Mouse (Mus musculus) B cell, adult 2 months (primary cell): ENCODE results near the gene Nup107.
"Not testable (repeated sequence)": the region's sequence is repeated elsewhere in the genome, so short reads cannot be mapped to it uniquely, and the experiment has no call there.

Experiments
- DNase-seq, 2 experiments: peaks; one replicate each; pipeline ENCODE4 v3.0.0; 2022

The Nup107 gene

GRCm38 (mm10) chr10:117714048-117714545, 78.4 kb downstream of the Nup107 start:
- DNase-seq, result no peak

GRCm38 (mm10) chr10:117713466-117713865, 79.0 kb downstream of the Nup107 start:
- no peak for DNase-seq

- DNase-seq, result no peak
Observed at GRCm38 (mm10) chr10:117712871-117713270, 79.6 kb downstream of the Nup107 start.

GRCm38 (mm10) chr10:117712191-117712754, 80.2 kb downstream of the Nup107 start:
- DNase-seq, result no peak

- no peak for DNase-seq
Observed at GRCm38 (mm10) chr10:117711408-117711807, 81.1 kb downstream of the Nup107 start.

- peak; percentile 98 to 99 for DNase-seq
Observed at GRCm38 (mm10) chr10:117710604-117711141, 81.8 kb downstream of the Nup107 start, which contains the start of gene Mdm2. Gene Mdm2 (minus strand): TSS chr10:117710758.

- DNase-seq, result peak; percentile 58 to 71
Observed at GRCm38 (mm10) chr10:117709930-117710603, 82.4 kb downstream of the Nup107 start.

GRCm38 (mm10) chr10:117709326-117709830, 83.1 kb downstream of the Nup107 start:
- no peak for DNase-seq

- DNase-seq, result no peak
Observed at GRCm38 (mm10) chr10:117708856-117709255, 83.6 kb downstream of the Nup107 start.

- DNase-seq, result no peak
Observed at GRCm38 (mm10) chr10:117708376-117708775, 84.1 kb downstream of the Nup107 start.

- no peak for DNase-seq
Observed at GRCm38 (mm10) chr10:117707114-117707838, 85.2 kb downstream of the Nup107 start.

- DNase-seq, result no peak
Observed at GRCm38 (mm10) chr10:117706440-117706839, 86.1 kb downstream of the Nup107 start.

- DNase-seq, result no peak
Observed at GRCm38 (mm10) chr10:117705806-117706205, 86.7 kb downstream of the Nup107 start.

GRCm38 (mm10) chr10:117704964-117705335, 87.6 kb downstream of the Nup107 start:
- DNase-seq, result no peak

GRCm38 (mm10) chr10:117704314-117704963, 88.1 kb downstream of the Nup107 start:
- not testable (repeated sequence) for DNase-seq

GRCm38 (mm10) chr10:117703506-117703905, 89.0 kb downstream of the Nup107 start:
- DNase-seq, result no peak

GRCm38 (mm10) chr10:117702024-117702833, 90.3 kb downstream of the Nup107 start:
- DNase-seq, result no peak

GRCm38 (mm10) chr10:117701034-117701829, 91.3 kb downstream of the Nup107 start:
- DNase-seq, result no peak
